Mouse (Mus musculus) E14TG2a.4 (cell line): ENCODE data around the gene Brf1.

ENCODE experiments used
- H3K27me3 ChIP-seq: 2 replicates; pipeline ENCODE4 v1.6.1; 2014; ENCODE audit warnings: low read length, control low read depth; ENCODE audit not compliant: insufficient read depth
- H3K36me3 ChIP-seq: 2 replicates; pipeline ENCODE4 v1.6.1; 2014; ENCODE audit warnings: low read length, control low read depth; ENCODE audit not compliant: insufficient read depth
- H3K4me1 ChIP-seq: replicated peaks from 2 replicates; pipeline ENCODE4 v1.6.1; 2014; ENCODE audit warnings: low read depth, low read length, control low read depth
- H3K4me3 ChIP-seq: replicated peaks from 2 replicates; pipeline ENCODE4 v1.5.1; 2014; ENCODE audit warnings: mild to moderate bottlenecking, low read length
- H3K9me3 ChIP-seq: 2 replicates; pipeline ENCODE4 v1.6.1; 2014; ENCODE audit warnings: low read length, control low read depth
- CTCF ChIP-seq: conservative IDR thresholded peaks from 2 replicates; pipeline ENCODE4 v1.5.1; 2014; ENCODE audit warnings: low read length
- NANOG ChIP-seq: IDR thresholded peaks from 2 replicates; pipeline ENCODE4 v1.6.1; 2014; ENCODE audit warnings: borderline replicate concordance, low read length, mixed read lengths
- POU5F1 ChIP-seq: IDR thresholded peaks from 2 replicates; pipeline ENCODE4 v1.6.1; 2014; ENCODE audit warnings: low read length, borderline replicate concordance

Brf1 gene

DNA sequence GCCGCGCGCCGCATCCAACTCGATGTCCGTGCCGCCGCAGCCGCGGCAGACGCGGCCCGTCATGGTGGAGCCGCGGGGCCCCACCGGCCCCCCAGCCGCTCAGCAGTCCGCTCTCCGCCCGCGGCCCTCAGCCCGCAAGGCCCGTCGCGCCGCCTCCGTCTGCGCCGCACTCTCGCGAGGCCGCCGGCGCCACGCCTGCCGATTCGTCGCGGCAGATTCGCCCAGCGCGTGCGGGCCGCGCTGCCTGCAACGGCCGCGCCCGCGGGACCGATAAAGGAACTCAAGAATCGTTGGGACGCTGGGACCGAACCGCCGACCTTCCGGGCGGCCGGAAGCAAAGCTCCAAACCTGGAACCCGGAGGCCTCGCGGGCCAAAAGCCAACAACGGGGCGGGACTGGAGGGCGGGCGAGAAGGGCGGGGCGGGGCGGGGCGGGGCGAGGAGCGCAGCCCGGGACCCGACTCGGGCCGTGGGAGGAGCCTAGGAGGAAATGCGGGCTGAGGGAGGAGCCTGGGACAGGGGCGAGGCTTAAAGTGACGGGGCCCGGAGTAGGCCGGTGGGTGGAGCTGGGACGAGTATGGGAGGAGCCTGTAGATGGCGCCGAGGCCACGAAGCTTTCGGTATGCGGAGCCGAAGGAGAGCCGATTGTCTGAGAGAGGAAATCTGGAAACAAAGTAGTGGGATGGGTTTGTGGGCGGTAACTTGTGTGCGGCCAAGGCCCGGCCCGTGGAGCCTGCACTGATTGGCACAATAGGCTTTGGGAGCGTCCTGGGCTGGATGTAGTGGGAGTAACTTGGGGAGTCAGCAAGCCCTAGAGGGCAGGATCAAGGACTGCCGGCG lies at the start of gene Brf1:
Gene Brf1 (minus strand): TSS at position 411 of the 839 bp plus-strand sequence.
- Histone ChIP-seq H3K4me1 (peaks cover 30% of the 10 kb centered on the region), H3K27me3 (peaks cover 20% of the 10 kb centered on the region), H3K9me3 (peaks cover 7% of the 10 kb centered on the region), H3K36me3 (peaks cover 21% of the 10 kb centered on the region), H3K4me3 (peak within 1 kb of the TSS; percentile 91)
- TF ChIP-seq CTCF (no peak), POU5F1 (no peak), NANOG (no peak)

DNA sequence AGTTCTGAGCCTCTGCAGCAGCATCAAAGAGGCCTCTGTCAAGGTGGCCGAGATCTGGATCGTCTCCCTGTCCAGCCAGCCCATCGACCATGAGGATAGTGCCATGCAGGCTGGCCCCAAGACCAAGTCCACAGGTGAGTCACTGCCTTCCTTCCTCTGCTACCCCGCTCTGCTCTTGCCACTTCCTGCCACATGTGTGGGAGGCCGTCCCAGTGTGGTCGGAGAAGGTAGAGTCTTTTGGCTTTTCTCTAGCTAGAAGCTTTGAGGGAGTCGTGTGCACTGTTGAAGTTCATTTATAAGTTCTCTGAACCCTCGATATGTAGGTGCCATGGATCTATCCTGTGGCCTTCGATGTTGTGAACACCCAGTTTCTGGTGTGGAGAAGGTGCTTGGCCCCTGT lies 49.3 kb upstream of the Brf1 start:
- no peak for TF ChIP-seq NANOG
- no peak for TF ChIP-seq CTCF
- TF ChIP-seq POU5F1: no peak
- H3K9me3 ChIP-seq: no peaks in the 10 kb centered on the region
- no peaks in the 10 kb centered on the region for H3K27me3 ChIP-seq
- H3K36me3 ChIP-seq: peaks cover 85% of the 10 kb centered on the region
- peaks cover 11% of the 10 kb centered on the region for H3K4me1 ChIP-seq
- H3K4me3 ChIP-seq: no peak overlapping the region

DNA sequence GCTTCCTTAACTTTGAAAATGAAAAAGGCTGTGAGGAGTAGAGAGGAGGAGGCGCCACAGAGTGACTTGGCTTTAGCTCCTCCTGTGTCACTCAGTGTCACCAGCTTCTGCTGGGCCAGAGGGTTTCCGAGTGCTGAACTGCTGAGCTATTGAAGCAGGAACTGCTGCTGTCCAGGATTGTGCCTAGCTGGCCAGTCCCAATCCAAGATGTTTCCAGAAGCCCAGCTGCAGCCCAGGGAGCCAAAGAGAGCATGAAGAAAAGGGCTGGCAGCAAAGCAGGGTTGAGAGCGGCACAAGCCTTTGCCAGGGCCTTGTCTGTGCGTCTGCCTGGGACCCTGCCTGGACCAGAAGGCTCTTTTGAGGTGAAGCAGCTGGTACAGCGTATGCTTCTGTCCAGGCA lies 47.6 kb upstream of the Brf1 start:
- TF ChIP-seq CTCF (no peak), NANOG (no peak), POU5F1 (no peak)
- no peak overlapping the region for H3K4me3 ChIP-seq
- peaks cover 81% of the 10 kb centered on the region for H3K36me3 ChIP-seq
- no peaks in the 10 kb centered on the region for H3K9me3 ChIP-seq
- peaks cover 11% of the 10 kb centered on the region for H3K4me1 ChIP-seq
- no peaks in the 10 kb centered on the region for H3K27me3 ChIP-seq

DNA sequence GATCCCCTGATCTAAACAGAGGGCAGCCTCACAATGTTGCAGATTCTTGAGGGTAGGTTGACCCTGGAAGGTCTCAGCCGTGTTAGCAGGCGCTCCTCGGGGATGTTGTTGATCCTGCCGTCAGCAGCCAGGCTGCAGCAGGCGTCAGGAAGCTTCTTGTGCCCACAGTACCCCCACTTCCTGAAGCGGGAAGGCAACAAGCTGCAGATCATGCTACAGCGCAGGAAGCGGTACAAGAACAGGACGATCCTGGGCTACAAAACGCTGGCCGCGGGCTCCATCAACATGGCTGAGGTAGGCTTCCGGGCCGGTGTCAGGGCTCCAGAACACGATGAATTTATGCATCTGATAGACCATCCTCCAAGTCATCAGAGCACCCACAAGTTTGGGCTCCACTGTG lies 46.4 kb upstream of the Brf1 start:
- H3K4me3 ChIP-seq: no peak overlapping the region

DNA sequence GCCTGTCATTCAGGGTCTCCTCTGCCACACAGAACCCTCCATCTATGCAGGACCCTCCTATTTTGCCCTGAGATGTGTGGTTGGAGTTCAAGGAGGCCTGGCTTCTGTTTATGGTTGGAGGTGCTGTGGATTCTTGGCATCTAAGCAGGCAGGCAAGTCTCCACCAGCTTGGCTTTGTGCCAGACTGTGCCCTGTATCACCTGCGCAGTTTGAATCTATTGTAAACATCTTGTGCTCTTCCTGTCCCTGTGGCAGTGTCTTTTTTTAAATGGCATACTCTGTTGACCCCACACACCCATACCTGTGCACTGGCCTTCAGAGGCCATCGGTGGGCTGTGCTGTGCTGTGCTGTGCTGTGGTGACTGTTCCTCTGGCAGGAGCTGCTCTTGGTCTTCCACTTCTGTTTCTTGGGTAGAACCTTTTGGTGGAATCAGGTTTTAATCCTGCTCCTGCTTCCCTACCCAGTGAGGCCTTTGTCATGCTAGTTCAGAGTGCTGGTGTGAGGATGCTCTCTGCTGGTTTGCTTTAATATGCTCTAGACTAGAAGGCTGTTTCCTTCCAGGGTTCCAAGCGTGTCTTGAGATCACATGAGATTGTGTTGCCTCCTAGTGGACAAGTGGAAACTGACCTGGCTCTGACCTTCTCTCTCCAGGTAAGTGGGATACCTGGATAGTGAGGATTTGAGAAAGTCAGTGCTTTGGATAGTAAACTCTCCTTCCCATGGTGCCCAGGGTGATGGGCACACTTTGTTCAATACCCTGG lies 44.6 kb upstream of the Brf1 start:
- Histone ChIP-seq H3K9me3 (no peaks in the 10 kb centered on the region), H3K27me3 (no peaks in the 10 kb centered on the region)

More for the DNA sequence above, 46.4 kb upstream of the Brf1 start:
- Histone ChIP-seq H3K4me1 (peaks cover 6% of the 10 kb centered on the region), H3K27me3 (no peaks in the 10 kb centered on the region), H3K36me3 (peaks cover 70% of the 10 kb centered on the region), H3K9me3 (no peaks in the 10 kb centered on the region)
- TF ChIP-seq NANOG: no peak
- no peak for TF ChIP-seq POU5F1
- no peak for TF ChIP-seq CTCF

GRCm38 (mm10) chr12:113042543-113042942 lies 42.0 kb upstream of the Brf1 start:
- H3K4me1 ChIP-seq: 0 out of 2 replicates have a peak, but pooled peaks cover 5% of the 10 kb centered on the region
- H3K9me3 ChIP-seq: no peaks in the 10 kb centered on the region
- no peak for TF ChIP-seq NANOG
- no peak for TF ChIP-seq POU5F1
- TF ChIP-seq CTCF: no peak

More for the DNA sequence above, 44.6 kb upstream of the Brf1 start:
- Histone ChIP-seq H3K4me1 (0 out of 2 replicates have a peak, but pooled peaks cover 5% of the 10 kb centered on the region), H3K36me3 (peaks cover 53% of the 10 kb centered on the region), H3K4me3 (no peak overlapping the region)
- TF ChIP-seq CTCF (no peak), NANOG (no peak), POU5F1 (no peak)

GRCm38 (mm10) chr12:113041481-113042439 lies 41.3 kb upstream of the Brf1 start:
- TF ChIP-seq POU5F1 (no peak), NANOG (no peak), CTCF (no peak)
- Histone ChIP-seq H3K9me3 (no peaks in the 10 kb centered on the region), H3K36me3 (peaks cover 23% of the 10 kb centered on the region), H3K4me1 (0 out of 2 replicates have a peak, but pooled peaks cover 5% of the 10 kb centered on the region), H3K27me3 (no peaks in the 10 kb centered on the region), H3K4me3 (no peak overlapping the region)

More at GRCm38 (mm10) chr12:113042543-113042942, 42.0 kb upstream of the Brf1 start:
- no peaks in the 10 kb centered on the region for H3K27me3 ChIP-seq
- H3K4me3 ChIP-seq: no peak overlapping the region
- peaks cover 31% of the 10 kb centered on the region for H3K36me3 ChIP-seq

- no peak for TF ChIP-seq NANOG
- TF ChIP-seq POU5F1: no peak
- TF ChIP-seq CTCF: no peak
- Histone ChIP-seq H3K4me3 (no peak overlapping the region), H3K4me1 (0 out of 2 replicates have a peak, but pooled peaks cover 5% of the 10 kb centered on the region), H3K27me3 (no peaks in the 10 kb centered on the region), H3K36me3 (no peaks in the 10 kb centered on the region), H3K9me3 (no peaks in the 10 kb centered on the region)
Observed at GRCm38 (mm10) chr12:113038414-113038813, 37.9 kb upstream of the Brf1 start.
